Mouse (Mus musculus) C2C12 (cell line): Measurements from ENCODE around the gene Sdc3. TPM values are rescaled to one million over a fixed set of nuclear protein-coding genes. Genes with fewer than 3 reads are reported as not detected.

ENCODE experiments used
- H3K27me3 ChIP-seq: one replicate; pipeline ENCODE4 v1.6.1; 2011; ENCODE audit not compliant: control insufficient read depth, insufficient read depth, insufficient read length
- H3K36me3 ChIP-seq: one replicate; pipeline ENCODE4 v1.6.1; 2011; ENCODE audit not compliant: control insufficient read depth, insufficient read depth
- H3K4me3 ChIP-seq: one replicate; pipeline ENCODE4 v1.5.1; 2011; ENCODE audit warnings: mild to moderate bottlenecking, control low read depth; ENCODE audit not compliant: poor library complexity, insufficient read depth, severe bottlenecking
- H3K79me2 ChIP-seq: one replicate; pipeline ENCODE4 v1.6.1; 2011; ENCODE audit not compliant: control insufficient read depth, insufficient read depth
- H3K79me3 ChIP-seq: one replicate; pipeline ENCODE4 v1.6.1; 2011; ENCODE audit warnings: low read depth, control low read depth
- H3ac ChIP-seq: one replicate; pipeline ENCODE3; 2011; ENCODE audit warnings: low read depth; ENCODE audit not compliant: control insufficient read depth, insufficient read length
- CEBPB ChIP-seq: IDR thresholded peaks from one replicate; pipeline ENCODE4 v1.6.1; 2011; ENCODE audit warnings: low read depth, mild to moderate bottlenecking, control low read depth, moderate library complexity
- CTCF ChIP-seq: IDR thresholded peaks from one replicate; pipeline ENCODE4 v1.5.1; 2011; ENCODE audit not compliant: control insufficient read depth, insufficient read depth, insufficient read length
- FOSL1 ChIP-seq: IDR thresholded peaks from one replicate; pipeline ENCODE4 v1.8.0; 2011; ENCODE audit warnings: mild to moderate bottlenecking, low read length; ENCODE audit not compliant: poor library complexity, insufficient read depth, severe bottlenecking
- MAX ChIP-seq: IDR thresholded peaks from one replicate; pipeline ENCODE4 v1.6.1; 2011; ENCODE audit warnings: mild to moderate bottlenecking, control low read depth
- MYOD1 ChIP-seq: IDR thresholded peaks from one replicate; pipeline ENCODE4 v1.6.1; 2011; ENCODE audit warnings: low read depth; ENCODE audit not compliant: control insufficient read depth, insufficient read length
- MYOG ChIP-seq: IDR thresholded peaks from one replicate; pipeline ENCODE4 v1.6.1; 2011; ENCODE audit not compliant: control insufficient read depth, insufficient read length; ENCODE audit errors: extremely low read depth
- USF1 ChIP-seq: IDR thresholded peaks from one replicate; pipeline ENCODE4 v1.6.1; 2011; ENCODE audit warnings: low read depth, mild to moderate bottlenecking, control low read depth, moderate library complexity
- polyA plus RNA-seq: library from polyadenylated mRNA; unstranded; fragments of >200 nt; fragmentation: generic; extraction: Trizol; gene quantifications from one replicate; pipeline ENCODE4 v1.2.1, GENCODE M21; 2012; ENCODE audit warnings: missing spikeins

Gene Sdc3
- polyA plus RNA-seq, 1 experiment: 63.6 TPM

DNA sequence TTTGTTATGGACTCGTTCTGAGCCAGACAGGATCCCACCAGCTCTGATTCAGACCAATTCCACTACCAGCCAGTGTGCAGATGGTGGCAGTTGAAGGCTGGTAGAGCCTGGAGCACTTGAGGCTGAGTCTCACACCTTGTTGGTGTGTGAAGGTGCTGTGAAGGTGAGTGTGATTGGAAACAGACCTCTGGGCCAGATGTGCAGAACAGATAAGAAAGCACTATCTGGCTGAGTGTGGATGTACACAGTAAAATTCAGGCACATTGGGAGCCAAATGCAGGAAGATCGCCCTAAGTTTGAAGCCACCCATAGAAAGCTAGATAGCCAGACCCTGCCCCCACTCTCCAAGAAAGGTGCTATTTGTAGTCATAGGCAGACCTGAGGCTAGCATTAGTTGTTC lies 25.9 kb upstream of the Sdc3 start:
- H3K27me3 ChIP-seq: no peaks in the 10 kb centered on the region
- TF ChIP-seq USF1: no peak
- no peak for TF ChIP-seq MAX
- TF ChIP-seq MYOD1: no peak
- TF ChIP-seq FOSL1: no peak
- TF ChIP-seq CEBPB: no peak
- no peak for TF ChIP-seq MYOG
- no peak for TF ChIP-seq CTCF
- H3K79me3 ChIP-seq: peaks cover 1% of the 10 kb centered on the region
- no peak overlapping the region for H3K4me3 ChIP-seq
- peaks cover 17% of the 10 kb centered on the region for H3K79me2 ChIP-seq
- H3ac ChIP-seq: no peak overlapping the region
- peaks cover 90% of the 10 kb centered on the region for H3K36me3 ChIP-seq

DNA sequence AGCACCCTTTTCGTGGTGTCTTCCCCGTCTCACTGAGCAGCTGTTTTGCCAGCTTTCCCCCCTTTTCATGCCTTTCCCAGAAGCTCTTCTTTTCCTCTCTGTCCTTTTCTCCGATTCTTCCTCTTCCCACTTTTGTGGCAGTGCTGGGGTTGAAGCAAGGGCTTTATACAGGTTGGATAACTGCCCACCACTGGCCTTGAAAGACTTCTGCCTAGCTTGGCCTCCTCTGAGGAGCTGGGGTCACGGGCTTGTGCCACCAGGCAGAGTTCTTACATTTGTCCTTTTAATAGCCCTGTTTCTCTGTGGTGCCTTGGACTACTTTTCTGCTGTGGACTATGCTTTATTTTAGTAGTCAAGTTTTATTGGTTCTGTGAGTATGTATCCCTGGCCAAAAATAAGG lies 25.4 kb upstream of the Sdc3 start:
- no peak for TF ChIP-seq CEBPB
- Histone ChIP-seq H3K36me3 (peaks cover 90% of the 10 kb centered on the region), H3K27me3 (no peaks in the 10 kb centered on the region), H3K79me2 (peaks cover 17% of the 10 kb centered on the region), H3ac (no peak overlapping the region), H3K4me3 (no peak overlapping the region), H3K79me3 (peaks cover 1% of the 10 kb centered on the region)

DNA sequence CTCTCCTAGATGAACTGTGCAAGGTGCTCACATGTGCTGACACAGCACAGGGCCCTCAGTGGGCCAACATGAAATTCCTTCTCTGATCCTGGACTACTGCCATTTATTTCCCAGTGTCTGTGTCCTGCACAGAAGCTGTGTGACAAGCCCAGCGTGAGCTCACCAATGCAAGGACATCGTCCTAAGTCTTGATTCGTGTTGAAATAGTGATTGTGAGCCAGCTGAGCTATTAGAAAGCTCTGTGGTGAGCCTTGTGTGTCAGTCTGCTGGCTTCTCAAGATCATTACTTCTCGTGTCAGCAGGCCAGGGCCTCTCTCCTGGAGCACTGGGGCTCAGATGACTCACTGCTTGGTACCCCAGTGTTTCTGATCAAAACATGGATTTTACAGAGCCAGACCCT lies 18.4 kb upstream of the Sdc3 start:
- Histone ChIP-seq H3K79me2 (no peaks in the 10 kb centered on the region), H3ac (no peak overlapping the region), H3K36me3 (peaks cover 72% of the 10 kb centered on the region), H3K79me3 (peaks cover 2% of the 10 kb centered on the region), H3K4me3 (no peak overlapping the region), H3K27me3 (no peaks in the 10 kb centered on the region)
- TF ChIP-seq MYOG: no peak
- TF ChIP-seq MYOD1: no peak
- no peak for TF ChIP-seq CTCF
- TF ChIP-seq MAX: no peak
- TF ChIP-seq FOSL1: no peak
- TF ChIP-seq USF1: no peak

DNA sequence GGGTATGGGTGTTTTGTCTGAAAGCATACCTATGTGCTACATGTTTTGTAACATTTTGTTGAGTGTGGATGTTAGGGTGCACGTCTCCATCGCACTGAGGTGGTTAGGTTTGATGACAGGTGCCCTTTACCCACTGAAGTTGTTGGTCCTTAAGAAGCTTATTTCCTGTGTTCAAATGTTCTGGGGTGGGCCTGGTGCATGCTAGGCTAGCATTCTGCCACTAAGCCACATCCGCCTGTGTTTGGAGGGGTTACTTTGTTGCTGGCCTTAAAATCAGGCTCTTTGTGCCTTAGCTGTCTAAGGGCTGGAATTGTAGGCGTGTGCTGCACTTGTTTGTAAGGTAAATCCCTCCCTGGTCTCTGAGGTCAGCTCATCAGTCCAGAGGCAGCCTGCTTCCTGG lies 17.5 kb upstream of the Sdc3 start:
- H3K36me3 ChIP-seq: peaks cover 73% of the 10 kb centered on the region
- no peaks in the 10 kb centered on the region for H3K79me2 ChIP-seq
- peaks cover 2% of the 10 kb centered on the region for H3K79me3 ChIP-seq
- no peak for TF ChIP-seq USF1
- no peak for TF ChIP-seq CTCF
- TF ChIP-seq MYOG: no peak
- no peak for TF ChIP-seq MYOD1
- H3K4me3 ChIP-seq: no peak overlapping the region
- no peak overlapping the region for H3ac ChIP-seq
- H3K27me3 ChIP-seq: no peaks in the 10 kb centered on the region

DNA sequence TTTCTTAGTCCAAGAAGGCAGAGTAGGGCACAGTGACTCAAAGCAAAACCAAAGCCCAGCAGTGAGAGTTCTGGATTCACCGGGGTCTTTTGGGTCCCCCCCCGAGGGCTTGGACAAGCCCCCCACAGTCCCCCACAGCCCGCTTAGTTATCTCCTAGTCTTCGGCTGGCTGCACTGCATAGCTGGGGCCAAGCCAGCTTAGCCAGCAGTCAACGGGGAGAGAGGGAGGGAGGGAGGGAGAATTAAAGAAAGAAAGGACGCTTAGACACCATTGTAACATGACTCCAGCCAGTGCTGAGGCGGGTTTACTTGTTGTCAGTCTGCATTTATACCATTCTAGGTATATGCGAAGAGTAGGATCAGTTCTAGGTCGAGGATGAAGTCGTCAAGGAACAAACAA lies 14.7 kb upstream of the Sdc3 start:
- Histone ChIP-seq H3K79me3 (peaks cover 2% of the 10 kb centered on the region), H3ac (no peak overlapping the region), H3K4me3 (no peak overlapping the region), H3K27me3 (no peaks in the 10 kb centered on the region), H3K36me3 (peaks cover 70% of the 10 kb centered on the region), H3K79me2 (no peaks in the 10 kb centered on the region)
- no peak for TF ChIP-seq FOSL1
- no peak for TF ChIP-seq CEBPB
- TF ChIP-seq MAX: no peak
- no peak for TF ChIP-seq CTCF
- no peak for TF ChIP-seq MYOD1
- TF ChIP-seq USF1: no peak
- TF ChIP-seq MYOG: no peak

DNA sequence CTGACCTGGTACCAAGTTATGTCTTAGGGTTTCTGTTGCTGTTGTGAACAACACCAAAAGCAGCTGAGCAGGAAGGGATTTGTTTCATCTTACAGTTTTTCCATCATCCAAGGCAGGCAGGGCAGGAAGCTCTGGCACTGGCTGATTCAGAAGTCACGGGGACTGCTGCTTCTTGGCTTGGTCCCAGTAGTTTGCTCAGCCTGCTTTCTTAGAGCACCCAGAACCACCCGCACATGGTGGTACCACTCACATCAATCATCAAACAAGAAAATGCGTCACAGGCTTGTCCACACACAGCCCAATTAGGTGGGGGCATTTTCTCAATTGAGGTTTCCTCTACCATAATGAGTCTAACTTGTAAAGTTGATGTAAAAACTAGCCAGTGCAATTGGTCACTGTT lies 13.3 kb upstream of the Sdc3 start:
- Histone ChIP-seq H3ac (no peak overlapping the region), H3K4me3 (no peak overlapping the region), H3K27me3 (no peaks in the 10 kb centered on the region), H3K79me2 (no peaks in the 10 kb centered on the region), H3K36me3 (peaks cover 56% of the 10 kb centered on the region), H3K79me3 (peaks cover 2% of the 10 kb centered on the region)
- TF ChIP-seq CEBPB (no peak), USF1 (no peak), CTCF (no peak), MYOG (no peak), MAX (no peak), MYOD1 (no peak), FOSL1 (no peak)
